Mouse (Mus musculus): Measurements from ENCODE around the gene Pde11a. TPM values are rescaled to one million over a fixed set of nuclear protein-coding genes. Genes with fewer than 3 reads are reported as not detected.

The Pde11a gene
- polyA plus RNA-seq, 1 experiment from 2014 or later = 1.1 TPM

- WGBS = 91% methylated on average over 3 of the region's 3 CpGs
- Histone ChIP-seq H3K27me3 (ENCODE audit: control insufficient read depth, insufficient read depth, low read length) (no peaks in the 10 kb centered on the region), H3K4me1 (ENCODE audit: control insufficient read depth, insufficient read depth, low read length) (no peaks in the 10 kb centered on the region), H3K4me2 (replicated peaks; ENCODE audit: low read depth, low read length) (no peak overlapping the region), H3K9me3 (ENCODE audit: control insufficient read depth, low read length) (no peaks in the 10 kb centered on the region), H3K36me3 (ENCODE audit: control insufficient read depth, insufficient read depth, low read length) (no peaks in the 10 kb centered on the region), H3K4me3 (ENCODE audit: low read length) (no peak overlapping the region), H3K9ac (ENCODE audit: low read depth, low read length) (no peak overlapping the region), H3K27ac (ENCODE audit: low read depth, low read length) (no peak overlapping the region)
- no peak for ATAC-seq (ENCODE audit: low FRiP score, low TSS enrichment)
These were observed 12.4 kb downstream of the Pde11a start for GRCm38 (mm10) chr2:76326161-76326560.

DNA sequence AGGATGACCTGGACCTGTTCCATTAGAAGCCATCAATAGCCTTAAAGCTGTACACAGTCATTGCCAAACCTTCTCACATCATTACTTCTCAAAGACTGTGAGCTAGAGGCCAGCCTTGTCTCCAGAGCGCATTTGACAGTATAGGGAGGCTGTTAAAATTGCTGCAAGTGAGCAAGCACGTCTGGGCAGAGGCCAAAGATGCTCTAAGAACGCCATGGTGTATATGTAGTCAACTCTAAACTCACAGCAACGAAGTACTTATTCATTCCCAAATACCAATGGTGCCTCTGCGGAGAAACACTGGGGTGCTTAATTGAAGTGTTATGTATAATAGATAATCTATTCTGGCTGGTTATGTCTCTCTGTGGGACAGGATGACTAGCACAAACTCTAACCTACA is 14.1 kb downstream of the Pde11a start:
- 90% methylated on average over 5 of the region's 5 CpGs for WGBS
- H3K9me3 ChIP-seq (ENCODE audit: control insufficient read depth, low read length) = no peaks in the 10 kb centered on the region
- no peaks in the 10 kb centered on the region for H3K27me3 ChIP-seq (ENCODE audit: control insufficient read depth, insufficient read depth, low read length)
- H3K27ac ChIP-seq (ENCODE audit: low read depth, low read length) = no peak overlapping the region
- ATAC-seq (ENCODE audit: low FRiP score, low TSS enrichment) = no peak
- no peaks in the 10 kb centered on the region for H3K4me1 ChIP-seq (ENCODE audit: control insufficient read depth, insufficient read depth, low read length)
- H3K4me3 ChIP-seq (ENCODE audit: low read length) = no peak overlapping the region
- no peak overlapping the region for H3K4me2 ChIP-seq (replicated peaks; ENCODE audit: low read depth, low read length)
- no peak overlapping the region for H3K9ac ChIP-seq (ENCODE audit: low read depth, low read length)
- no peaks in the 10 kb centered on the region for H3K36me3 ChIP-seq (ENCODE audit: control insufficient read depth, insufficient read depth, low read length)

DNA sequence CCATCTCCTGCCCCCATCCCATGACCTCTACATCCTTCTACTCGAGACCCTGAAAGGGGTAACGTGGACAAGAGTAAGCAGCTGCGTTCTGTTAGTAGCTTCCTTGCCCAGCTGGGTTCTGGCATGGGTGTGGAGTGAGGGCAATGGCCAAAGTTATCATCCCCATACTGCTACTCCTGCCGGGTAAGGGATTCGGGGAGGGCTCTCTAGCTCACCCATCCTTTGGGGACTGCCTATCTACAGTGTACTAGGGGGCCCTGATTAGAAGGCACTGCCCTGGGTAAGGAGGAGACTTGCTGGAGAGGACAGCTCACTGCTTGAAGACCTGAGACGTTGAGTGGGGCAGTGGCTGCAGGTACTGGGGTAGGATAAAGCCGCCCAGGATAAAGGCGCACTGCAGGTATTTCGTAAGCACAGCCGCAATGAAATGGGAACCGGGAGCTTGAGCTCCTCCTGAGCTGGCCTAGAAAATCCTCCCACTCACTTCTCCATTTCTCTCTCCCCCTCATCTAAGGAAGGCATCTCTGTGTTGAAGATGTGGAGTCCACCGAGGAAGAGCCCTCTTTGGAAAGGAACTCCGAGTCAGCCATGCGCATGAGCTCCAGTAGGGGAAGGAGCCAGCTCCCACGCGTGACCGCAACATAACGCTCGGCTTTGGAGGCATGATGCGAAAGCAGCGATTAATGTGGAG is 15.2 kb downstream of the Pde11a start:
- no peaks in the 10 kb centered on the region for H3K36me3 ChIP-seq (ENCODE audit: control insufficient read depth, insufficient read depth, low read length)
- 65% methylated on average over 21 of the region's 21 CpGs for WGBS
- H3K9me3 ChIP-seq (ENCODE audit: control insufficient read depth, low read length) = no peaks in the 10 kb centered on the region
- H3K27me3 ChIP-seq (ENCODE audit: control insufficient read depth, insufficient read depth, low read length) = no peaks in the 10 kb centered on the region
- no peak overlapping the region for H3K27ac ChIP-seq (ENCODE audit: low read depth, low read length)
- no peak overlapping the region for H3K4me2 ChIP-seq (replicated peaks; ENCODE audit: low read depth, low read length)
- H3K9ac ChIP-seq (ENCODE audit: low read depth, low read length) = no peak overlapping the region
- H3K4me1 ChIP-seq (ENCODE audit: control insufficient read depth, insufficient read depth, low read length) = no peaks in the 10 kb centered on the region
- H3K4me3 ChIP-seq (ENCODE audit: low read length) = no peak overlapping the region
- ATAC-seq (ENCODE audit: low FRiP score, low TSS enrichment) = peak; percentile 43

GRCm38 (mm10) chr2:76320336-76320735 is 18.2 kb downstream of the Pde11a start:
- ATAC-seq (ENCODE audit: low FRiP score, low TSS enrichment) = no peak
- H3K4me1 ChIP-seq (ENCODE audit: control insufficient read depth, insufficient read depth, low read length) = no peaks in the 10 kb centered on the region
- no peaks in the 10 kb centered on the region for H3K36me3 ChIP-seq (ENCODE audit: control insufficient read depth, insufficient read depth, low read length)
- H3K4me3 ChIP-seq (ENCODE audit: low read length) = no peak overlapping the region
- WGBS = 79% methylated on average over 6 of the region's 6 CpGs
- no peak overlapping the region for H3K4me2 ChIP-seq (replicated peaks; ENCODE audit: low read depth, low read length)
- no peak overlapping the region for H3K27ac ChIP-seq (ENCODE audit: low read depth, low read length)
- H3K27me3 ChIP-seq (ENCODE audit: control insufficient read depth, insufficient read depth, low read length) = no peaks in the 10 kb centered on the region
- H3K9ac ChIP-seq (ENCODE audit: low read depth, low read length) = no peak overlapping the region
- no peaks in the 10 kb centered on the region for H3K9me3 ChIP-seq (ENCODE audit: control insufficient read depth, low read length)

DNA sequence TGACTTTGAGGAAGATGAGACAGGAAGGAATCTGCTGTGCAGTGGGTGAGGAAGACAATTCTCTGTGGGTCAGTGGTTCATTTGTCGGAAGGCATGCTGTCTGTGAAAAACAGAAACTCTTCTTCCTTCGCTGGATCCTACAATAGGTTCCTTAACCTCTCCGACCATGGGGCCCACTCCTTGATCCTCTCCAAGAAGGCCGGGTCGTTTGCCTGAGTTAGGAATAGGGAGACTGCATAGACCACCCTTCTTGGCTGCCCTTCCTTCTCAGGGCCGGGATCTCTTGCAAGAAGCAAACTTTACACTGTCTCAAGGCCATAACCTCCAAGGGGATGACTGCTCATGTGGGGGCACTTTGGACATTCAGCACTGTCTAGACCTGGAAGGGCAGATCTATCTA is 19.3 kb downstream of the Pde11a start:
- Histone ChIP-seq H3K9ac (ENCODE audit: low read depth, low read length) (no peak overlapping the region), H3K27ac (ENCODE audit: low read depth, low read length) (no peak overlapping the region), H3K9me3 (ENCODE audit: control insufficient read depth, low read length) (no peaks in the 10 kb centered on the region), H3K4me3 (ENCODE audit: low read length) (no peak overlapping the region), H3K4me1 (ENCODE audit: control insufficient read depth, insufficient read depth, low read length) (no peaks in the 10 kb centered on the region), H3K36me3 (ENCODE audit: control insufficient read depth, insufficient read depth, low read length) (no peaks in the 10 kb centered on the region), H3K4me2 (replicated peaks; ENCODE audit: low read depth, low read length) (no peak overlapping the region), H3K27me3 (ENCODE audit: control insufficient read depth, insufficient read depth, low read length) (no peaks in the 10 kb centered on the region)
- ATAC-seq (ENCODE audit: low FRiP score, low TSS enrichment) = no peak
- WGBS = 78% methylated on average over 6 of the region's 6 CpGs

- Histone ChIP-seq H3K27me3 (ENCODE audit: control insufficient read depth, insufficient read depth, low read length) (no peaks in the 10 kb centered on the region), H3K4me1 (ENCODE audit: control insufficient read depth, insufficient read depth, low read length) (no peaks in the 10 kb centered on the region), H3K9me3 (ENCODE audit: control insufficient read depth, low read length) (no peaks in the 10 kb centered on the region), H3K4me2 (replicated peaks; ENCODE audit: low read depth, low read length) (no peak overlapping the region), H3K4me3 (ENCODE audit: low read length) (no peak overlapping the region), H3K36me3 (ENCODE audit: control insufficient read depth, insufficient read depth, low read length) (no peaks in the 10 kb centered on the region), H3K9ac (ENCODE audit: low read depth, low read length) (no peak overlapping the region), H3K27ac (ENCODE audit: low read depth, low read length) (no peak overlapping the region)
- 88% methylated on average over 3 of the region's 3 CpGs for WGBS
- ATAC-seq (ENCODE audit: low FRiP score, low TSS enrichment) = 0 out of 2 replicates have a peak, but pooled peaks have one; percentile 4
These were observed 50.9 kb downstream of the Pde11a start for GRCm38 (mm10) chr2:76287671-76288070.

- H3K9me3 ChIP-seq (ENCODE audit: control insufficient read depth, low read length) = no peaks in the 10 kb centered on the region
- no peak overlapping the region for H3K27ac ChIP-seq (ENCODE audit: low read depth, low read length)
- H3K4me1 ChIP-seq (ENCODE audit: control insufficient read depth, insufficient read depth, low read length) = no peaks in the 10 kb centered on the region
- H3K4me3 ChIP-seq (ENCODE audit: low read length) = no peak overlapping the region
- H3K27me3 ChIP-seq (ENCODE audit: control insufficient read depth, insufficient read depth, low read length) = no peaks in the 10 kb centered on the region
- no peak overlapping the region for H3K4me2 ChIP-seq (replicated peaks; ENCODE audit: low read depth, low read length)
- H3K36me3 ChIP-seq (ENCODE audit: control insufficient read depth, insufficient read depth, low read length) = no peaks in the 10 kb centered on the region
- no peak overlapping the region for H3K9ac ChIP-seq (ENCODE audit: low read depth, low read length)
- no peak for ATAC-seq (ENCODE audit: low FRiP score, low TSS enrichment)
- WGBS = 85% methylated on average over 4 of the region's 4 CpGs
These were observed 52.3 kb downstream of the Pde11a start for GRCm38 (mm10) chr2:76286288-76286740.

- Histone ChIP-seq H3K27me3 (ENCODE audit: control insufficient read depth, insufficient read depth, low read length) (no peaks in the 10 kb centered on the region), H3K9ac (ENCODE audit: low read depth, low read length) (no peak overlapping the region), H3K4me1 (ENCODE audit: control insufficient read depth, insufficient read depth, low read length) (no peaks in the 10 kb centered on the region), H3K36me3 (ENCODE audit: control insufficient read depth, insufficient read depth, low read length) (no peaks in the 10 kb centered on the region), H3K4me2 (replicated peaks; ENCODE audit: low read depth, low read length) (no peak overlapping the region), H3K9me3 (ENCODE audit: control insufficient read depth, low read length) (no peaks in the 10 kb centered on the region), H3K4me3 (ENCODE audit: low read length) (no peak overlapping the region), H3K27ac (ENCODE audit: low read depth, low read length) (no peak overlapping the region)
- 80% methylated on average over 3 of the region's 3 CpGs for WGBS
- ATAC-seq (ENCODE audit: low FRiP score, low TSS enrichment) = no peak
These were observed 53.4 kb downstream of the Pde11a start for GRCm38 (mm10) chr2:76285150-76285549.

GRCm38 (mm10) chr2:76283378-76284132 is 55.0 kb downstream of the Pde11a start:
- H3K4me1 ChIP-seq (ENCODE audit: control insufficient read depth, insufficient read depth, low read length) = no peaks in the 10 kb centered on the region
- no peak for ATAC-seq (ENCODE audit: low FRiP score, low TSS enrichment)
- no peak overlapping the region for H3K9ac ChIP-seq (ENCODE audit: low read depth, low read length)
- no peak overlapping the region for H3K27ac ChIP-seq (ENCODE audit: low read depth, low read length)
- no peaks in the 10 kb centered on the region for H3K27me3 ChIP-seq (ENCODE audit: control insufficient read depth, insufficient read depth, low read length)
- WGBS = 85% methylated on average over 6 of the region's 6 CpGs
- no peaks in the 10 kb centered on the region for H3K9me3 ChIP-seq (ENCODE audit: control insufficient read depth, low read length)
- no peak overlapping the region for H3K4me3 ChIP-seq (ENCODE audit: low read length)
- no peak overlapping the region for H3K4me2 ChIP-seq (replicated peaks; ENCODE audit: low read depth, low read length)
- no peaks in the 10 kb centered on the region for H3K36me3 ChIP-seq (ENCODE audit: control insufficient read depth, insufficient read depth, low read length)
